Mouse (Mus musculus): ENCODE data around the gene Zfp592. TPM values are rescaled to one million over a fixed set of nuclear protein-coding genes. Genes with fewer than 3 reads are reported as not detected.

The Zfp592 gene
- polyA plus RNA-seq (2015; fragmentation: Nextera tagmentation; extraction: Ambion mirVana) = 6.4 and 6.6 TPM in 2 replicates

DNA sequence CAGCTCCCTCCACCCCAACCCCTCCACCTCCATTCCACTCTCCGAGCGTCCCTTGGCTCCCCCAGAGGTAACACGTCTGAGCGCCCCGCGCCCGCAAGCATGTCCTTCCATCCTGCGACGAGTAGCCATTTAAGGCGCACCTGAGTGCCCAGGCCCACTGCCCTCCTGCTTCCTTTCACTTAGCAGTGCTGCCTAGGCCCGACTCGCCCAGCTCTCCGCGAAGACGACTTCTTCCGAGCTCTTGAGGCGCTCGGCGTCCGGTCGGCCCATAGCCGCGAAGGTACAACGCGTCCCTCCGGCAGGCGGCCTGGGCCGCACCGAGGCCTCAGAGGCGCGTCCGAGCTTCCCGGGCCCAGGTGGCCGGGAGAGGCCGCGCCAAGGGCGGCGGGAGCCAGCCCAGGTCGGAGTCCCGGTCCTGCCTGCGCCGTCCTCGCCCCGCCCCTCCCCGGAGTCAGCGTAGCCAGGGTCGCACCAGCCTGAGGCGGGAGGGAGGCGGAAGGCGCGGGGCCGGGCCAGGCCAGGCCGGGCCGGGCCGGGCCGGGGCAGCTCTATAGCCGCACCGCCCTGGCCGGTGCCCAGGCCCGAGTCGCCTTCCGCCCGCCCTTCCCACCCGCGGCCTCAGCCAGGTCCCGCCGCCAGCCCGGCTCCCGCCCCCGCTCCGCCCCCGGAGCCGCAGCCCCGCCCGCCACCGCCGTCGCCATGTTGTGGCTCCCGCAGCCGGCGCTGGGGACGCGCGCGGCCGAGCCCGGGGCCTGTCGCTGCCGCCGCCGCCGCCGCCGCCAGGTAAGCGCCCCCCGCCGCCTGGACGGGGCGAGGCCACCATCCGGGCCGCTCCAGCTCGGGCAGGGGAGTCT lies at the start of gene Zfp592:
Gene Zfp592 (plus strand): TSS at position 702 of the 854 bp plus-strand sequence.
- peak within 1 kb of the TSS; percentile 90 for H3K4me3 ChIP-seq (ENCODE audit: low read depth, low read length)
- peak within 1 kb of the TSS; percentile 96 for H3K9ac ChIP-seq (replicated peaks; ENCODE audit: low read depth)
- H3K36me3 ChIP-seq (ENCODE audit: insufficient read depth, low read length) = no peaks in the 10 kb centered on the region
- H3K4me1 ChIP-seq (ENCODE audit: insufficient read depth, low read depth, low read length) = peaks cover 22% of the 10 kb centered on the region; the same call in 1 of the 2 replicates
- DNase-seq (ENCODE audit: low spot score) (peak; percentile 91), ATAC-seq (peak; percentile 95)
- no peaks in the 10 kb centered on the region for H3K9me3 ChIP-seq (ENCODE audit: low read length)
- under 1% methylated on average over 38 of the region's 102 CpGs for WGBS
- no peaks in the 10 kb centered on the region for H3K27me3 ChIP-seq (replicated peaks; ENCODE audit: insufficient read depth, low read length)
- peak within 1 kb of the TSS; percentile 75 for H3K4me2 ChIP-seq (replicated peaks; ENCODE audit: low read depth, low read length)
- peak within 1 kb of the TSS; percentile 98 for H3K27ac ChIP-seq (ENCODE audit: low read length)
- peak; percentile 40 for TF ChIP-seq CTCF (IDR thresholded peaks at IDR 0.05)
- no peak for TF ChIP-seq EP300 (IDR thresholded peaks at IDR 0.05)

DNA sequence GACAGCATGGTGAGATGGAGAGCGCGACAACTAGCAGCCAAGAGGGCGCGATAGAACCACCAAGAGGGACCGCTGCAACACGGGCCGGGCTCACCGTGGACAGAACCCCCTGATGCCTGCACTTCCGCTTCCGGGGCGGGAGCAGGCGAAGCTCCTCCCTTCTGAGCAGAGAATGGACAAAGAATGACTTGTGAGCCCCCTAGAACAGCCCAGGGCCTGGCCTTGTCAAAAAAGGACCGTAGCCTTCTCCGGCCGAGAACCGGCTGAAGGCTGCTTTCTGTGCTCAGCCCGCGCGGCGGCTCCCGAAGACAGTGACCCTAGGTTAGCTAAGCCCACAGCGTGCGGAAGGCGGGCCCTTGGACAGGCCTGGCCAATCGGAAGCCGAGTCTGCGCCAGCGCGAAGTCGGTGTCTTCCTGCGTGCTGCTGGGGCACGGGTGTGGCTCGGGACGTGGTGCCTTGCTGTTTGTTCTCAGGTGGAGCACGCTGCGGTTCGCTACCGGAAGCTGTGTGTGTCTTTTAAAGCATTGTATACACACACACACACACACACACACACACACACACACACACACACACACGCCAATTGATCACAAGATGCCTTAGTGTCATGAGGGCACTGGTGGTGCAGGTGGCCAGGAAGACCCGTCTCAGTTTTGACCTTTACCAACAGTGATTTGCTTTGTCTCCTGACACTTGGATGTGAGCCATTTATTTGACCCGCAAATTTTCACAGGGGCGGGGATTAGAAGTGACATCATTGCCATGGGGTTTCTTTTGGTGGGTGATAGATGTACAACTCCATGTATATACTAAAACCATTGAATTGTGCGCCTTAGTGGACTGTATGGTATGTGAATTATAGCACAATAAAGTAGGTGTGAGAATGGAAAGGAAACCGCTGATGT lies 45.8 kb upstream of the Zfp592 start, which contains the start of gene Sec11a:
Gene Sec11a (minus strand): TSS at position 336 of the 906 bp plus-strand sequence.
- peak within 1 kb of the TSS; percentile 64 for H3K4me3 ChIP-seq (ENCODE audit: low read depth, low read length)

DNA sequence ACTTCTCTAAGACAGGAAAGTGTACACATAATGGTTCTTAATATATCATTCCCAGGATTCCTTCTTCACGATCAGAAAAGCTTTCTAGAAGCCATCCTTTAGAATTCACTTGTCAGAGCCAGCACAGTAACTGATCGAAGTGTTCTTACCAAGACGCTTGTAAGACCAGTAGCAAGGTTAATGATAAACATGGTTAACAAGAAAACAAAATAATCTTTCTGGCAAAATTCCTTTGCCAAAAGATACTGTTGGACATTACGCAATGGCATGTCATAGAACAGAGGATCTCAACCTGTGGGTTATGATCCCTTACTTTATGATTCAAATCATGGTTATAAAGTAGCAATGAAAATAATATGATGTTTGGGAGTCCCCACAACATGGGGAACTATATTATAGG lies 42.0 kb upstream of the Zfp592 start:
- H3K27ac ChIP-seq (ENCODE audit: low read length) = no peak overlapping the region
- TF ChIP-seq EP300 (IDR thresholded peaks at IDR 0.05) = no peak
- TF ChIP-seq CTCF (IDR thresholded peaks at IDR 0.05) = no peak
- no peak for DNase-seq (ENCODE audit: low spot score)
- no peak overlapping the region for H3K4me2 ChIP-seq (replicated peaks; ENCODE audit: low read depth, low read length)
- WGBS = 80% methylated on average over 4 of the region's 4 CpGs
- H3K4me1 ChIP-seq (ENCODE audit: insufficient read depth, low read depth, low read length) = peaks cover 4% of the 10 kb centered on the region; the same call in 1 of the 2 replicates
- H3K9ac ChIP-seq (replicated peaks; ENCODE audit: low read depth) = no peak overlapping the region
- ATAC-seq = no peak
- no peak overlapping the region for H3K4me3 ChIP-seq (ENCODE audit: low read depth, low read length)
- no peaks in the 10 kb centered on the region for H3K9me3 ChIP-seq (ENCODE audit: low read length)
- no peaks in the 10 kb centered on the region for H3K27me3 ChIP-seq (replicated peaks; ENCODE audit: insufficient read depth, low read length)
- no peaks in the 10 kb centered on the region for H3K36me3 ChIP-seq (ENCODE audit: insufficient read depth, low read length)

More for the DNA sequence above, 45.8 kb upstream of the Zfp592 start, which contains the start of gene Sec11a:
- peak within 1 kb of the TSS; percentile 91 for H3K27ac ChIP-seq (ENCODE audit: low read length)
- ATAC-seq = peak; percentile 100
- no peaks in the 10 kb centered on the region for H3K9me3 ChIP-seq (ENCODE audit: low read length)
- peak within 1 kb of the TSS; percentile 80 for H3K4me2 ChIP-seq (replicated peaks; ENCODE audit: low read depth, low read length)
- no peaks in the 10 kb centered on the region for H3K27me3 ChIP-seq (replicated peaks; ENCODE audit: insufficient read depth, low read length)
- H3K9ac ChIP-seq (replicated peaks; ENCODE audit: low read depth) = peak within 1 kb of the TSS; percentile 75
- H3K36me3 ChIP-seq (ENCODE audit: insufficient read depth, low read length) = no peaks in the 10 kb centered on the region; the same call in 1 of the 2 replicates
- peaks cover 4% of the 10 kb centered on the region; the same call in 1 of the 2 replicates for H3K4me1 ChIP-seq (ENCODE audit: insufficient read depth, low read depth, low read length)
- 3% methylated on average over 44 of the region's 44 CpGs for WGBS
- TF ChIP-seq EP300 (IDR thresholded peaks at IDR 0.05) (no peak), CTCF (IDR thresholded peaks at IDR 0.05) (peak; percentile 31)
- peak; percentile 95 for DNase-seq (ENCODE audit: low spot score)

DNA sequence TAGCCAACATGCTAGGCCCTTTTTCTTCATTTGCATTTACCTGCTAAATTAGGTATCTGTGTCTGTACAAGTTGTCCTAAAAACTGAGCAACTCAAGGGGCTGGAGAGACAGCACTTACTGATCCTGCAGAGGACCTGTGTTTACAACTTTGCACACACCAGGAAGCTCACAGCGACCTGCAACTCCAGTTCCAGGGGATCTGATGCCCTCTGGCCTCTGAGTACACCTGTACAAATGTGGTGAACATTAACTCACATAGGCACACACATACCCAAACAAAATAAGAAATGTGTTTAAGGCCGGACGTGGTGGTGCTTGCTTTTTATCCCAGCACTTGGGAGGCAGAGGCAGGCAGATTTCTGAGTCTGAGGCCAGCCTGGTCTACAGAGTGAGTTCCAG lies 41.3 kb upstream of the Zfp592 start:
- no peak for DNase-seq (ENCODE audit: low spot score)
- Histone ChIP-seq H3K9ac (replicated peaks; ENCODE audit: low read depth) (no peak overlapping the region), H3K4me2 (replicated peaks; ENCODE audit: low read depth, low read length) (no peak overlapping the region), H3K27me3 (replicated peaks; ENCODE audit: insufficient read depth, low read length) (no peaks in the 10 kb centered on the region), H3K27ac (ENCODE audit: low read length) (no peak overlapping the region), H3K4me3 (ENCODE audit: low read depth, low read length) (no peak overlapping the region), H3K9me3 (ENCODE audit: low read length) (no peaks in the 10 kb centered on the region), H3K36me3 (ENCODE audit: insufficient read depth, low read length) (no peaks in the 10 kb centered on the region), H3K4me1 (ENCODE audit: insufficient read depth, low read depth, low read length) (peaks cover 4% of the 10 kb centered on the region; the same call in 1 of the 2 replicates)
- no peak for TF ChIP-seq EP300 (IDR thresholded peaks at IDR 0.05)
- TF ChIP-seq CTCF (IDR thresholded peaks at IDR 0.05) = no peak
- no peak for ATAC-seq
- WGBS = 46% methylated on average over 3 of the region's 3 CpGs

DNA sequence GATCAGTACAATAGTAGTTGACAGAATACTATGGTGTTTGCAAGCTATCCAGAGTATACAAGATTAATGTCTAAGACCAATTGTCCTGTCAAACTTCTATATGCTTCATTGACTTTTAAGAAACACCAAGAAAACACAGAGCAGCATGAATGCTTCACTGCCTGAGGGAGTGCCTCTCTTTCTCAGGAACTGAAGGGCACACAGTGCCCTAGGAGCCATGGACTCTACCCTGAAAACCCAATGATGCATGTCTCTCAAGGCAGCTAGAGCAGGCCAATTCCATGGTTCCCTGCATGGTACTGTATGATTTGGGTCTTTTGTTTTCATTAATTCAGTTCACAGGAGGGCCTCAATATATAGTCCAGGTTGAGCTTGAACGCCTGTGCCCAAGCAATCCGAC lies 39.2 kb upstream of the Zfp592 start:
- Histone ChIP-seq H3K9me3 (ENCODE audit: low read length) (no peaks in the 10 kb centered on the region), H3K36me3 (ENCODE audit: insufficient read depth, low read length) (no peaks in the 10 kb centered on the region), H3K27ac (ENCODE audit: low read length) (no peak overlapping the region), H3K4me1 (ENCODE audit: insufficient read depth, low read depth, low read length) (no peaks in the 10 kb centered on the region), H3K4me2 (replicated peaks; ENCODE audit: low read depth, low read length) (no peak overlapping the region), H3K27me3 (replicated peaks; ENCODE audit: insufficient read depth, low read length) (no peaks in the 10 kb centered on the region), H3K4me3 (ENCODE audit: low read depth, low read length) (no peak overlapping the region), H3K9ac (replicated peaks; ENCODE audit: low read depth) (no peak overlapping the region)
- WGBS = 73% methylated on average over 2 of the region's 2 CpGs
- ATAC-seq (no peak), DNase-seq (ENCODE audit: low spot score) (no peak)
- TF ChIP-seq CTCF (IDR thresholded peaks at IDR 0.05) (no peak), EP300 (IDR thresholded peaks at IDR 0.05) (no peak)

DNA sequence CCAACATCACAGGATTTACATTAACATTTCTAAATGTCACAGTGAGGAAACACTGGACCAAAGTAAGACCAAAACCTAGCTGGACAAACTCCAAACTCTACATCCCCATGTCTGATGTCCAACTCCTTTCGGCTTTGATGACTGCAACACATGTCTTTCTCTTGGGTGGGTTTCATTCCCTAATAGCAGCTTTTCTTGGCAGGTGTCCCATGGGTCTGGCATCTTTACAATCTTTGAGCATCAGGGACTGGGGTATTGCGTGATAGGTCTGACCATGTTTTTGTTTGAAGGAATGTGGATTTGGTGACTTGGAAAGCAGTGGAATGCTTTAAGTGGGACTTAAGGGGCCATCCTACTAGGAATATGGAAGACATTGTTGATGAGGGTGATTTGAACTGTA lies 36.6 kb upstream of the Zfp592 start:
- Histone ChIP-seq H3K9ac (replicated peaks; ENCODE audit: low read depth) (no peak overlapping the region), H3K27ac (ENCODE audit: low read length) (no peak overlapping the region), H3K4me1 (ENCODE audit: insufficient read depth, low read depth, low read length) (no peaks in the 10 kb centered on the region), H3K9me3 (ENCODE audit: low read length) (no peaks in the 10 kb centered on the region), H3K36me3 (ENCODE audit: insufficient read depth, low read length) (no peaks in the 10 kb centered on the region), H3K4me3 (ENCODE audit: low read depth, low read length) (no peak overlapping the region), H3K27me3 (replicated peaks; ENCODE audit: insufficient read depth, low read length) (no peaks in the 10 kb centered on the region), H3K4me2 (replicated peaks; ENCODE audit: low read depth, low read length) (no peak overlapping the region)
- ATAC-seq (no peak), DNase-seq (ENCODE audit: low spot score) (no peak)
- TF ChIP-seq CTCF (IDR thresholded peaks at IDR 0.05) = no peak
- TF ChIP-seq EP300 (IDR thresholded peaks at IDR 0.05) = no peak
- WGBS = 66% methylated on average over 2 of the region's 2 CpGs

All from lung, postnatal 0 days (tissue).